Mouse (Mus musculus): ENCODE measurements around the gene Gm37596. TPM values are rescaled to one million over a fixed set of nuclear protein-coding genes. Genes with fewer than 3 reads are reported as not detected.
"Not testable (repeated sequence)": the region's sequence is repeated elsewhere in the genome, so short reads cannot be mapped to it uniquely, and the experiment has no call there.

Gm37596 gene
- not detected in 2 replicates for polyA plus RNA-seq (2014; fragmentation: Nextera tagmentation; extraction: Ambion mirVana)

DNA sequence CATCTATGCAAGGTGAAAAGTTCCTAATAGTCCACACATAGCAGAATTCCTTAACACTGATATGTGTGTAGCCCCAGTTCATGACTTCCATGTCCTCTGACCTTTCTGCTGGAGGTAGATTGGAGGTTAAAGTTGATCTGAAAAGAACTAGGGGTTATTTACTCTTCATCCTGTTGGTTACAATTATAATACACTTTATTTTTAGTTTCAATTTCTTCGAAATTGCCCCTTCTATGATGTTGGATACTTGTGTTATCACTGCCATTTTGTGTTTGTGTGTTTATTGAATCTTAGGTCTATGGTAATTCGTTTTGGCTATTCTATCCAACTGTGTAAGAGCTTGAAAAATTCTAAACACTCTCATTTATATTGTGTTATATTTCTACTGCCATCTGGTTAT lies at the start of gene Gm37596:
Gene Gm37596, minus strand, starts transcription at position 101 of the 400 bp plus-strand sequence.
- H3K9ac ChIP-seq (ENCODE audit: low read length); H3K4me1 ChIP-seq (replicated peaks; ENCODE audit: control insufficient read depth, insufficient read depth, low read length); ATAC-seq (replicated peaks; ENCODE audit: low FRiP score, low TSS enrichment, low read depth); H3K9me3 ChIP-seq (ENCODE audit: control insufficient read depth, low read length); DNase-seq (ENCODE audit: low spot score); H3K27ac ChIP-seq (ENCODE audit: low read depth); H3K4me2 ChIP-seq (ENCODE audit: low read length); H3K4me3 ChIP-seq (ENCODE audit: low read depth, low read length); H3K27me3 ChIP-seq (replicated peaks; ENCODE audit: control insufficient read depth, insufficient read depth, low read length); H3K36me3 ChIP-seq (ENCODE audit: control insufficient read depth, insufficient read depth, low read length): not testable (repeated sequence)
- 100% methylated on average over 1 of the region's 2 CpGs for WGBS

DNA sequence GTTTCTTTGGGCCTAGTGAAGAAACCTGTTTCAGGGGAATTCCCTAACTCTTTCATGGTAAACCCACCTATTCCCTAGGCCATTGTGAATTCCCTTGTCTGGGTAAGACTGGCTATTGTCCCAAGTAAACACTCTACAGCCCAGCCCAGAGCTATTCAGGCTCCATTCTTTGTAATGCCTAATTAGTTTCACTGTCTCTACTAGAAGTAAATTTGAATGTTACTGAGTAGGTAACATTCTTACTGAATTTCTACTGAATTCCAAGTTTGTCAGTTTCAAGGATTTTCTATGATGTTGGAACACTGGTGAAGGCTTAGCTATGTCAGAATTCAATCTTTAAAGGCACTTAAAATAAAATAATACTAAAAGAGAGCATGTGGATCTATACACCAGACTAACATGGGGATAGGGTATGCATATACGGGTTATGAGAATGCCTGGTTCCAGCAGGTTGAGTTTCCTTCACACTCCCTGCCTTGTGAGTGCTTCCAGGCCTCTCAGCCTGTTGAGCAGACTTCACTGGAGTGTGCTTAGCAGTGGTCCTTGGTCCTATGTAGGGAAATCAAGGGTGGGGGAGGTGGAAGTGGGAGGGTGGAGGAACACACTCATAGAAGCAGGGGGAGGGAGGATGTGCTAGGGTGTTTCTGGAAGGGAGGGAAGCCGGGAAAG lies 16.2 kb upstream of the Gm37596 start:
- H3K27ac ChIP-seq (ENCODE audit: low read depth): not testable (repeated sequence)

DNA sequence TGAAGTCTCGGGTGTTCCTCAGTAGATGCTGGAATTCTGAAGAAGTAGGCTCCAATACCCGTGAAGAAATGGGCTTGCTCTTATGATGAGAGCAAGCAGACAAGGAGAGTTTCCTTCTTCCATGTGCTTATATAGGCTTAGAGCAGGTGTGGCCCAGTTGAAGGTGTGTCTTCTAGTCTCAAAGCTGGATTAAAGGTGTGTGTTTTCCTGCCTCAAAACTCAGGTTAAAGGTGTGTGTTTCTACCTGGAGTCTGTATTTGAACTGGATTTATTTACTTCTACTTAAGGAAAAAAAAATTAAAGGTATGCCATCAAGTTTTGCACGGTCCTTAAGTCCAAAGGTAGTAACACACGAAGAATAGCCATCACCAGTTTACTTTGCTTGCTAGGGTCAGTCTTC lies 16.7 kb downstream of the Gm37596 start, which contains the start of gene Tdpoz1:
Gene Tdpoz1, minus strand, starts transcription at position 101 of the 400 bp plus-strand sequence.
- H3K27me3 ChIP-seq (replicated peaks; ENCODE audit: control insufficient read depth, insufficient read depth, low read length); H3K4me1 ChIP-seq (replicated peaks; ENCODE audit: control insufficient read depth, insufficient read depth, low read length); H3K9ac ChIP-seq (ENCODE audit: low read length); DNase-seq (ENCODE audit: low spot score); H3K9me3 ChIP-seq (ENCODE audit: control insufficient read depth, low read length); H3K4me2 ChIP-seq (ENCODE audit: low read length); H3K27ac ChIP-seq (ENCODE audit: low read depth); H3K4me3 ChIP-seq (ENCODE audit: low read depth, low read length); H3K36me3 ChIP-seq (ENCODE audit: control insufficient read depth, insufficient read depth, low read length); ATAC-seq (replicated peaks; ENCODE audit: low FRiP score, low TSS enrichment, low read depth): not testable (repeated sequence)
- WGBS: 82% methylated on average over 2 of the region's 4 CpGs

More for the DNA sequence above, 16.2 kb upstream of the Gm37596 start:
- H3K4me3 ChIP-seq (ENCODE audit: low read depth, low read length); H3K9me3 ChIP-seq (ENCODE audit: control insufficient read depth, low read length); H3K9ac ChIP-seq (ENCODE audit: low read length); H3K36me3 ChIP-seq (ENCODE audit: control insufficient read depth, insufficient read depth, low read length); H3K27me3 ChIP-seq (replicated peaks; ENCODE audit: control insufficient read depth, insufficient read depth, low read length); DNase-seq (ENCODE audit: low spot score); H3K4me1 ChIP-seq (replicated peaks; ENCODE audit: control insufficient read depth, insufficient read depth, low read length); H3K4me2 ChIP-seq (ENCODE audit: low read length); ATAC-seq (replicated peaks; ENCODE audit: low FRiP score, low TSS enrichment, low read depth): not testable (repeated sequence)
- 90% methylated on average over 2 of the region's 2 CpGs for WGBS

DNA sequence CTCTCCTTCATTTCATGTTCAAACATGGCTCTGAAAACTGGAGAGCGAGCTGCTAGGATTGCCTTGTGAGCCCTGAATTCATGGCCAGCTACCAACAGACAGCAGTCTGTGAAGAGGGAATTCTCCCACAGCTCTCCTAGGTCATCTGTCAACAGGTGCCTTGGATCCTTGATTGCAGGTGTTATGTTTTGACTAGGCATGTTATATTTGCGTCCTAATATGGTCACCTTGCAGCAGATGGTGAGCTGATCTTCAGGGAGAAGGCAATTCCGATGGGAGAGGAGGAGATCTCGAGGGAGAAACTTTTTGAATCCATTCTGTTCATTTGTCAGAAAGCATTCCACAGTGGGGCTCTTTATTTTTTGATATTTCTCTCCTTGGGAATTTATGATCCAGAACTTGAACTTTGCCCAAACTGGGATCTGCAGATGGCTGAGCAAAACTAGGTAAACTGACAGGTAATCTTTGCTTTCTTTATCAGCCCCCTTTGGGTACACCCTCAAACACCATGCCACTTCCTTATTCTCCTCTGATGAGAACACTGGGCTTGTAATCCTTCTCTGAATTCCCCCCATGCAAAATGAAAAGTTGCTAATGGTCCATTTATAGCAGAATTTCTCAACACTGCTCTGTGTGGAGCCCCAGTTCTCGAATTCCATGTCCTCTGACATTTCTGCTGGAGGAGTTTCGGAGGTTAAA lies 21.9 kb downstream of the Gm37596 start:
- H3K4me3 ChIP-seq (ENCODE audit: low read depth, low read length); H3K9me3 ChIP-seq (ENCODE audit: control insufficient read depth, low read length); H3K27ac ChIP-seq (ENCODE audit: low read depth); H3K9ac ChIP-seq (ENCODE audit: low read length); DNase-seq (ENCODE audit: low spot score); H3K4me1 ChIP-seq (replicated peaks; ENCODE audit: control insufficient read depth, insufficient read depth, low read length); H3K36me3 ChIP-seq (ENCODE audit: control insufficient read depth, insufficient read depth, low read length); H3K27me3 ChIP-seq (replicated peaks; ENCODE audit: control insufficient read depth, insufficient read depth, low read length); H3K4me2 ChIP-seq (ENCODE audit: low read length): not testable (repeated sequence)
- WGBS: 71% methylated on average over 5 of the region's 6 CpGs
- ATAC-seq (replicated peaks; ENCODE audit: low FRiP score, low TSS enrichment, low read depth): peak; percentile 87

DNA sequence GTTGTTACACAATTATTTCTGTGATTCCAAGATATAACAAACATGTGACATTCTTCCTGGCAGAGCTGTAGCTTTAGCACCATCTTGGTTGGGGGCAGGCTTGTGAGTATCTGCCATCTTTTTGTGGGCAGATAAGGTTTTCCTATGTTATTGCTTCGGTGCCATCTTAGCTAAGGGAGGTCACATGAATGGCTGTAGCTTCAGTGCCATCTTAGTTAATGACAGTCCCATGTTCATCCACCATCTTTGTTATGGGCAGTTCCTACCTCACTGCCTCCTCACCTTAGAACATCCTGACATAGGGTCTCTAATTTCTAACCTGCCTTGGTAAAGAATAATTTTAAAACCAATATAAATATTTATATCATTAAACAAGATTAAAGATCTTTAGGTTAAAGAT lies 38.6 kb downstream of the Gm37596 start:
- ATAC-seq (replicated peaks; ENCODE audit: low FRiP score, low TSS enrichment, low read depth) (no peak), DNase-seq (ENCODE audit: low spot score) (no peak)
- H3K4me1 ChIP-seq (replicated peaks; ENCODE audit: control insufficient read depth, insufficient read depth, low read length): no peaks in the 10 kb centered on the region
- no peak overlapping the region for H3K9ac ChIP-seq (ENCODE audit: low read length)
- no peaks in the 10 kb centered on the region for H3K9me3 ChIP-seq (ENCODE audit: control insufficient read depth, low read length)
- H3K36me3 ChIP-seq (ENCODE audit: control insufficient read depth, insufficient read depth, low read length): no peaks in the 10 kb centered on the region
- H3K27ac ChIP-seq (ENCODE audit: low read depth): no peak overlapping the region
- no peak overlapping the region for H3K4me3 ChIP-seq (ENCODE audit: low read depth, low read length)
- H3K27me3 ChIP-seq (replicated peaks; ENCODE audit: control insufficient read depth, insufficient read depth, low read length): no peaks in the 10 kb centered on the region
- WGBS: 77% methylated on average over 1 of the region's 1 CpGs
- H3K4me2 ChIP-seq (ENCODE audit: low read length): no peak overlapping the region

DNA sequence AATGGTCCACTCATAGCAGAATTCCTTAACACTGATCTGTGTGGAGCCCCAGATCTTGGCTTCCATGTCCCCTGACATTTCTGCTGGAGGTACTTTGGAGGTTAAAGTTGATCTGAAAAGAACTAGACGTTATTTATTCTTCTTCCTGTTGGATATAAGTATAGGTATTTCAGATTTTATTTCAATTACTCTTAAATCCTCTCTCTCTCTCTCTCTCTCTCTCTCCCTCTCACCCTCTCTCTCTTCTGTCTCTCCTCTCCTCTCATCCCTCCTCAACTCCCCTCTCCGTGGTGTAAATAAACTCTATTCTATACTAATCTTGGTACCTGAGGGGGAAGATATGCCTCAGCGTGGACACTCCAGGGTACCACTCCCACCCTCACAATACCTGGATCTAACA lies 40.3 kb downstream of the Gm37596 start, which contains the start of gene Tdpoz2:
Gene Tdpoz2, minus strand, starts transcription at position 101 of the 400 bp plus-strand sequence.
- Histone ChIP-seq H3K4me1 (replicated peaks; ENCODE audit: control insufficient read depth, insufficient read depth, low read length) (no peaks in the 10 kb centered on the region), H3K9me3 (ENCODE audit: control insufficient read depth, low read length) (no peaks in the 10 kb centered on the region), H3K9ac (ENCODE audit: low read length) (no peak within 1 kb of the TSS), H3K36me3 (ENCODE audit: control insufficient read depth, insufficient read depth, low read length) (no peaks in the 10 kb centered on the region), H3K27ac (ENCODE audit: low read depth) (no peak within 1 kb of the TSS), H3K4me2 (ENCODE audit: low read length) (no peak within 1 kb of the TSS), H3K27me3 (replicated peaks; ENCODE audit: control insufficient read depth, insufficient read depth, low read length) (no peaks in the 10 kb centered on the region), H3K4me3 (ENCODE audit: low read depth, low read length) (no peak within 1 kb of the TSS)
- no peak for ATAC-seq (replicated peaks; ENCODE audit: low FRiP score, low TSS enrichment, low read depth)
- no peak for DNase-seq (ENCODE audit: low spot score)
- 83% methylated on average over 3 of the region's 3 CpGs for WGBS

Other genes with a start within 250 kb of the Gm37596 start
- gene Tchhl1, start 224.3 kb downstream of the Gm37596 start, polyA plus RNA-seq (2014; fragmentation: Nextera tagmentation; extraction: Ambion mirVana): not detected in 2 replicates
- gene S100a11, start 172.6 kb downstream of the Gm37596 start, polyA plus RNA-seq (2014; fragmentation: Nextera tagmentation; extraction: Ambion mirVana): 946 TPM in 2 replicates
- 497 and 519 TPM in 2 replicates for gene S100a10, start 138.0 kb downstream of the Gm37596 start, polyA plus RNA-seq (2014; fragmentation: Nextera tagmentation; extraction: Ambion mirVana)
- not detected in 2 replicates for gene Tdpoz2, start 40.4 kb downstream of the Gm37596 start, polyA plus RNA-seq (2014; fragmentation: Nextera tagmentation; extraction: Ambion mirVana)
- not detected in 2 replicates for gene Tdpoz1, start 16.8 kb downstream of the Gm37596 start, polyA plus RNA-seq (2014; fragmentation: Nextera tagmentation; extraction: Ambion mirVana)
- gene Gm5773, start 79.9 kb upstream of the Gm37596 start, polyA plus RNA-seq (2014; fragmentation: Nextera tagmentation; extraction: Ambion mirVana): not detected in 2 replicates
- gene Tdpoz4, start 103.3 kb upstream of the Gm37596 start, polyA plus RNA-seq (2014; fragmentation: Nextera tagmentation; extraction: Ambion mirVana): not detected in 2 replicates
- not detected in 2 replicates for gene Tdpoz3, start 132.9 kb upstream of the Gm37596 start, polyA plus RNA-seq (2014; fragmentation: Nextera tagmentation; extraction: Ambion mirVana)